Mouse (Mus musculus) hematopoietic stem cell, adult 5-6 weeks (primary cell): ENCODE results near the gene Slc35b1. TPM values are rescaled to one million over a fixed set of nuclear protein-coding genes. Genes with fewer than 3 reads are reported as not detected.
"Not testable (repeated sequence)": the region's sequence is repeated elsewhere in the genome, so short reads cannot be mapped to it uniquely, and the experiment has no call there.

ENCODE experiments used
- ATAC-seq, 2 experiments: fragments of 125-278 bp in 1 of 2; replicated peaks in 1 of 2; 2 replicates each; pipeline ENCODE4 v1.8.0; 2016 to 2017; ENCODE audit warnings: inconsistent platforms in 2 of 2, mild to moderate bottlenecking in 2 of 2, moderate number of reproducible peaks in 2 of 2, low read depth in 1 of 2, moderate TSS enrichment in 1 of 2; ENCODE audit not compliant: low FRiP score in 2 of 2, poor library complexity in 2 of 2, severe bottlenecking in 2 of 2, insufficient read depth in 1 of 2, low TSS enrichment in 1 of 2
- total RNA-seq: library from RNA; stranded (forward); fragments of 172-1452, 232-1000 nt; gene quantifications from 2 replicates; pipeline ENCODE4 v1.2.3, GENCODE M21; 2017

Slc35b1 gene
- total RNA-seq, 1 experiment from 2014 or later, result 35.8 TPM

GRCm38 (mm10) chr11:95406398-95406797 is 21.9 kb downstream of the Slc35b1 start:
- ATAC-seq, result not testable (repeated sequence)

- ATAC-seq, result no peak
Observed at GRCm38 (mm10) chr11:95409450-95410112, 25.1 kb downstream of the Slc35b1 start.

GRCm38 (mm10) chr11:95411453-95412013 is 27.0 kb downstream of the Slc35b1 start:
- ATAC-seq, result no peak

GRCm38 (mm10) chr11:95412615-95413014 is 28.1 kb downstream of the Slc35b1 start:
- no peak for ATAC-seq

DNA sequence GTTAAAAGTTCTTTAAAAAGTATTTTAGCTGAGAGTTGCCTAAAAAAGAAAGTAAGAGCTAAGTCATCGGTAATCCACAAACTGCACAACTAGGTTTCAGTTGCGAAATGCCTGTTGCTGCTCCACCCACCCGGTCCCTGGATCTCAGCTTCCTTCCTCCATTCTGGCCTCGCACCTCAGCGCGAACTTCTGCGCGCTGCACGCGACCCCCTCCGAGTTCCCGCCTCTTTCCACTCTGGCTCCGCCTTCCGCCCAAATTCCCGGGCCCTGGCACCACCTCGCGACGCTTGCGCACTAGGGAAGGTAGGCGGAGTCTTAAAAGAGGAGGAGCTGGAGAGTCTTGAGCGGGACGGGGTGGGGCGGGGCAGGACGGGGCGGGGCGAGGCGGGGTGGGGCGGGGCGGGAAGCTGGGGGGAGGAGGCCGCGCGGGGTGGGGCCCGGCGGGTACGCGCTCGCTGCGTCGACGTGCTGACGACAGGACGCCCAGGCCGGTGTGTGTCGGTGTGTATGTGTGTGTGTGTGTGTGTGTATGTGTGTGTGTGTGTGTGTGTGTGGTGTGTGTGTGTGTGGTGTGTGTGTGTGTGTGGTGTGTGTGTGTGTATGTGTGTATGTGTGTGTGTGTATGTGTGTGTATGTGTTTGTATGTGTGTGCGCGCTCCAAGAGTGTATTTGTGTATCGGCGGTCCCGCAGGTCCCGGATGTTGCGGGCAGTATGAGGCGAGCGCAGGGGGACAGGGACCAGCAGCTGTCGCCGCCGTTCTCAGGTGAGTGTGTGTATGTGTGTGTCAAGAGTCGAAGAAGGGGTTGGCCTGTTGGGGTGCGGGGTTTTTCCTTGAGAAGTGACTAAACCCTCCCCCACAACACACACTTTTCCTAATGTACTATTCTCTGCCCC is 29.4 kb downstream of the Slc35b1 start, which contains the start of gene Spop:
Gene Spop (plus strand): TSS at position 440 of the 895 bp plus-strand sequence.
- ATAC-seq, result peak; percentile 68 to 89

- peak; percentile 78 to 80 for ATAC-seq
Observed at GRCm38 (mm10) chr11:95414536-95415161, 30.2 kb downstream of the Slc35b1 start.

GRCm38 (mm10) chr11:95415931-95416330 is 31.4 kb downstream of the Slc35b1 start:
- no peak for ATAC-seq

DNA sequence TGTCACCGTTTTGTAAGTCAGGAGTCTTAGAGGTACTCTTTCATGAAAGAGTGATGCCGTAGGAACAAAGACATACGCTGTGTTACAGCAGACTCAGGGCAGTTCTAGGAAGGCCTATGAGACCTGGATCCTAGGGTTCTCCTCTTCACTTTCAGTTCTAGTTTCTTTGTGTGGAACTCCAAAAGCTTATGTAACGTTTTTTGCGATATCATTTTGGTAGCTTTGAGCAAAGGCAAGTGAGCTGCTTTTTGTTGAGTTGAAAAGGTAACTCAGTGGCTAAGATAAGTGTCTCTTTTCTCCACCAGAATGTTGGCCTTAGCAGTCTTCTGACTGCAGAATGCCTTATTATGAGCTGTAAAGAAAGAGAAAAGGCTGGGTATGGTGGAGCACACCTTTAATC is 32.8 kb downstream of the Slc35b1 start:
- ATAC-seq, result no peak

DNA sequence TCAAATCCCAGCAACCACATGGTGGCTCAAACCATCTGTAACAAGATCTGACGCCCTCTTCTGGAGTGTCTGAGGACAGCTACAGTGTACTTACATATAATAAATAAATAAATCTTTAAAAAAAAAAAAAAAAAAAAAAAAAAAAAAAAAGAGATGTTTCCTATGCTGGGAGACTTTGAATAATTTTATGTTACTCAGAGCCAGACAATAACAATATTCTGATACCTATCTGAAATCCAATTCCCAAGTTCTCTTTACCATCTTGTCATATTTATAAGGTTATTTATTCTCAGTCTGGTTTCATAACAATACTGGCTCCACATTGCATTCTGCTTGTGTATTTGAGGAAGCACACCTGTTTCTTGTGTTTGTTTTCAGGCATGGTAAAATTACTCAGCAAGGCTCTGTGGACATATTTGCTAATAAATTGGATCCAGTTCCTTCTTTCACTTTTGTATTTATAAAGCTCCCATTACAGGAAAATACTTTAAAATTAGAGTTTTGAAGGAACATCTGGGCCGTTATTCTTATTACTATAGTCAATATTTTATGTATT is 36.5 kb downstream of the Slc35b1 start:
- no peak for ATAC-seq

- ATAC-seq, result no peak
Observed at GRCm38 (mm10) chr11:95423505-95423904, 39.0 kb downstream of the Slc35b1 start.

DNA sequence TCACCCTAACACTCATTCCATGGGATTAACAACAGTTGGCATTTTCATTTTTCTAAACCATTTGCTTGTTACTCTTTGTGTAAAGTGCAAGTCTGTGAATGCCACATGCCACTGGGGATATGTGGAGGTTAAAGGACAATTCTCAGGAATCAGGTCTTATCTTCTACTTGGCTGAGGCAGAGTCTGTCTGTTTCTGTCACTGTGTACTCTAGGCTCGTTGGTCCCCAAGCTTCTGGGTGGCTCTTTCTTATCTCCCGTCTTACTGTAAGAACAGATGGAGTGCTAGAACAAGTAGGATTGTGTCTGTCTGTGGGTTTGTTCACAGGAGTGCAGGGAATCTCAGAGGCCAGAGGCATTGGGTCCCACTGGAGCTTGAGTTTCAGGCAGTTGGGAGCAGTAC is 46.9 kb downstream of the Slc35b1 start:
- ATAC-seq, result no peak

GRCm38 (mm10) chr11:95432194-95432593 is 47.7 kb downstream of the Slc35b1 start:
- no peak for ATAC-seq

Other genes starting within 250 kb of the Slc35b1 start
- not detected in 2 replicates for gene Dlx4, start 238.4 kb upstream of the Slc35b1 start, total RNA-seq
- 0.56 TPM in 1 of 2 replicates, not detected in the other for gene Tac4, start 123.2 kb upstream of the Slc35b1 start, total RNA-seq
- 81.0 and 90.4 TPM in 2 replicates for gene Kat7, start 74.4 kb upstream of the Slc35b1 start, total RNA-seq
- gene Fam117a, start 47.7 kb upstream of the Slc35b1 start, total RNA-seq, result 84.4 and 149 TPM in 2 replicates
- 60.5 and 62.5 TPM in 2 replicates for gene Spop, start 29.4 kb downstream of the Slc35b1 start, total RNA-seq
- gene Nxph3, start 129.9 kb downstream of the Slc35b1 start, total RNA-seq, result not detected in 2 replicates
- gene Ngfr, start 203.0 kb downstream of the Slc35b1 start, total RNA-seq, result not detected in 2 replicates